Mouse (Mus musculus) embryo, embryonic 11.5 days (tissue): ENCODE data around the gene Selenot.
"Not testable (repeated sequence)": the region's sequence is repeated elsewhere in the genome, so short reads cannot be mapped to it uniquely, and the experiment has no call there.

Experiments used
- DNase-seq: peaks from one replicate; pipeline ENCODE4 v3.0.0-alpha.2; 2012; ENCODE audit warnings: low read depth, low spot score

The Selenot gene

GRCm38 (mm10) chr3:58576137-58577066 lies at the start of gene Selenot:
Selenot (plus strand) TSS chr3:58576636.
- DNase-seq, result peak; percentile 98

GRCm38 (mm10) chr3:58536573-58536972 lies 39.9 kb upstream of the Selenot start:
- no peak for DNase-seq

DNA sequence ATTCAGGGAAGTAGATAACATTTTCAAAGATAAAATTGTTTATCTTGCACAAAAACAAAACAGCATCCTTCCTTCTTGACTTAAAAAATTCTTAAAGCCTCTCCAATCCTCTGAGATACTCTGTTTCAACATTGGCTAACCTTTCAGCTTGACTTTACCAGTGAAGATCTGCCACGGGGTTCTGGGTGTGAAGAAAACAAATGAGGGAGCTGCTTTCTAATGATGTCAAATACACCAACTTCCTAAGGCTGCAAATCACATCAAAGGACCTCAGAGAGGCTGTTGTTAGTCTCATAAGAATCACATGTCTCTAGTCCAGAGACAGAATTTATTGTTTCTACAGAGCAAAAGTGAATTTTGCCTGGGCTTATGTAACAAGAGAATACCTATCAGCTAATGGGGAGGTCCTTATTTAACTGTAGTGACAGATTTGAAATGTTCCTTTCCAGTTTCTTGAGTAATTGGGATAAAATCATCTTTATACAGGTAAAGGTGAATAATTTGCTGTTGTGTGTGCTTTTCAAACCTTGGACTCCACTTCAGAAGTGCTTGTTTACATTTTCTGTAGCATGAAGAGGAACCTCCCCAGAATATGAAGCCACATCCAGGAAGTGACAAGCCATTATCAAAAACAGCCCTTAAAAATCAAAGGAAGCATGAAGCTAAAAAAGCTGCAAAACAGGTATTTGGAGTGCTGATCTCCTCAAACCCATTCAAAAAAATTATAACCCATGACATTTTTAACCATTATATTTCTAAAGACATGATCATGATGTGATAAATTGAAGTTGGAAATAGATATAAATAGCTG lies 24.2 kb upstream of the Selenot start:
- no peak for DNase-seq

GRCm38 (mm10) chr3:58556649-58557048 lies 19.8 kb upstream of the Selenot start:
- no peak for DNase-seq

- DNase-seq, result no peak
Observed at GRCm38 (mm10) chr3:58559887-58560286, 16.5 kb upstream of the Selenot start.

DNA sequence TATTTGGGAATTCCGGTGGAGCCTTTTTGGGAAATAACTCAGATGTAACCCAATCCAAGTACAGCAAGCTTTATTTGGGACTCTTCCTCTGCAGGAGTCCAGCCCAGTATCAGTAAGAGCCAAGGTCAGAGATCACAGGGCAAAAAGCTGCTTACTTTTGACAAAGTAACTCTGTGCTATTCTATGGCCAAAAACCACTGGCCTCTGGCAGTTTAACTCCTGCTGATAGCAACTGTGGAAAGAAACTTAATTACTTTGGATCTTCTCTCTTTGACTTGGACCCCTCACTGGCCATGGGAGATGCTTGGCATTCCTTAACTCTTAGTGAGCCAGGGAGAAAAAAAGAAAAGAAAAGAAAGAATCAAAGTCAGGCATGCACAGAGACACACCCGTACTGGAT lies 15.0 kb upstream of the Selenot start:
- DNase-seq, result no peak

DNA sequence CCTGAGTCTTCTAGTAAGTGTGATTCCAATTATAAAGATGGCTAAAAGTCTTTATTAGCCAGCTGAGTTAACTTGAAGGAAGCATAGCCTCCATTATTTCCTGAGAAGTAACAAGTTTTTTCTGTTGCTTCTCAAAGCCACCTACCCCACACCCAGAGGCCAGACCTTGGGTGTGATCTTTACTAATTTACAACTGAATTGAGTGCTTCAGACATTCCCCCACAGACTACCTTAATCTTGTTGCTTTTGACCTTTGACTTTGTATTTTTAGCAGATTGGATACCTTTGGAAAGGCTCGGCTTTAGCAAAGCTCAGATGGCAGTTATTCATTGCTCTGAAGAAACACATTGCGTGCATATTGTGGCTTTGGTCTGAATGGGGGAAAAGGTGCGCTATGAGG lies 5.6 kb upstream of the Selenot start:
- no peak for DNase-seq

GRCm38 (mm10) chr3:58577067-58577503 lies 649 bp downstream of the Selenot start:
- DNase-seq, result peak; percentile 16

GRCm38 (mm10) chr3:58577506-58578050 lies 1.1 kb downstream of the Selenot start:
- DNase-seq, result no peak

DNA sequence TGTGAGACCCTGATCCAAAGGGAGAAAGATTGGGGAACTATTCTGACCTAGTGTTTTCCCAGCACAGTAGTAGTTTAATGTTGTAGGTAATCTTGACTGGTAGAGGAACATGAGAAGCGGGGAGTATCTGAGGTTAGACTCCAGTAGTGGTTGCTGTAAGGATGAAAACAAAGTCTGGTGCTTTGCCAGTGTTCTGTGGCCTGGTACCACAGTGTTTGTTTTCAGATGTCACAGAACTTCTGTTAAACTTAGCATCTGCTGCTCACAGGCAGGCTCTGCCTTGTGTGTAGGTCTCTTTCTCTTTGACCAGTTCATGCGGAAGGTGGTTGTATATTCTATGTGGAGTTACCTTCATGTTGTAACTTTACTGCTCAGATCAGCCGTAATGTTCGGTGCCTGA lies 5.1 kb downstream of the Selenot start:
- DNase-seq, result no peak

DNA sequence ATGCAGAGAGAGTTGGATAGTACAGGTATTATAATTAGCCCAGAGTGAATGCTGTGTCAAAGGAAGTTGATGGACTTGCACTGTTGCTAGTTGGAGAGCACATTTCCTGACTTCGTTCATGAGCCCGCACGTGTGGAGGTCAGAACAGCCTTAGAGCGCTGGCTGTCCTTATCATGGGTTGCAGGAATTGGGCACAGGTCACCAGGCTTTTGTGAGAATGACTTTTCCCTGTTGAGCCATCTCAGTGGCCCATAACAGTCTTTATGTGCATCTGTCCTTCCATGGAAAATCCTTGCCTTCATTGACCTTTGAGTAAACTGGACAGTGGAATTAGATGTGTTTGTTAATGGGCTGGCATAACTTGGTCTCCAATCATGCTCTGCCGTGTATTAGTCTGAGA lies 5.9 kb downstream of the Selenot start:
- DNase-seq, result no peak

GRCm38 (mm10) chr3:58582788-58583426 lies 6.5 kb downstream of the Selenot start:
- no peak for DNase-seq

- not testable (repeated sequence) for DNase-seq
Observed at GRCm38 (mm10) chr3:58590544-58590943, 14.1 kb downstream of the Selenot start.

DNA sequence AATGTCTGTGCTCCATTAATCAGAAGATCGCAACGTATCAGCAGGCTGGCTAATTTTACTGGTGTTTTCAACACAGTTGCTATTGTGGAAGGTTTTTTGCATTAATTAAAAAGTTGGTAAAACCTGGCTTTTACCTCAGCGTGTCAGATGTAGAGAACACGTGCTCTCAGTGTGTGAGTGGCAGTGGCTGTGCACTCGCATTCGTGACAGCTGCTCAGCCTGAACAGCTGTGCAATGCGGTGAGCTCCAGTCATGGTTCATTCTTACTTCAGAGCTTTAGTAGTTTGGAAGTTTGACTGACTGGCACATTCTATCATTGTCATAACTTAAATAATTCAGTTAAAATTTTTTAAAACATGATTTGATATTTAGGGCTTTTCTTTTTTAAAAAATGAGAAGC lies 16.2 kb downstream of the Selenot start:
- DNase-seq, result not testable (repeated sequence)

- DNase-seq, result no peak
Observed at GRCm38 (mm10) chr3:58593623-58594022, 17.2 kb downstream of the Selenot start.

GRCm38 (mm10) chr3:58608506-58608905 lies 32.1 kb downstream of the Selenot start:
- DNase-seq, result no peak

DNA sequence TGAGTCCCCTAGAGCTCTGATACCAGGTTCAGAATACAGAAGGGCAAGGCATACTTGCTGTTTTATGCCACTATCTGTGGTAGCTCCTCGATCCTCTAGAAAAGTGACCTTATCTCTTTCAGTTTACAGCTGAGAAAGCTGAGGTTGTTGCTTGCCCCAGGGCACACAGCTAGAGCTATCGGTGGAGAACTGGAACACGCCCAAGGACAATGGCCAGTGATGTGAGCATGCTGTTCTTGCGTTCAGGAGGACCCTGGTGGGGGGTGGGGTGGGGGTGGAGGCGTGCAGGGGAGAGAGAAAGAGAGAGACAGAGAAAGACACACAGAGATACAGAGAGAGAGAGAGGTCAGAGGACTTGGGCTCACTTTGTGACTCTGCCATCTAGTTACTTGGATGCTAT lies 33.5 kb downstream of the Selenot start:
- no peak for DNase-seq

- DNase-seq, result no peak
Observed at GRCm38 (mm10) chr3:58621066-58621465, 44.6 kb downstream of the Selenot start.

- DNase-seq, result no peak
Observed at GRCm38 (mm10) chr3:58622665-58623394, 46.4 kb downstream of the Selenot start.

- DNase-seq, result no peak
Observed at GRCm38 (mm10) chr3:58624981-58625380, 48.5 kb downstream of the Selenot start.

- no peak for DNase-seq
Observed at GRCm38 (mm10) chr3:58631693-58632092, 55.3 kb downstream of the Selenot start.
